Mouse (Mus musculus) left cerebral cortex, postnatal 4 days (tissue): ENCODE results near the gene Slc25a5. TPM values are rescaled to one million over a fixed set of nuclear protein-coding genes. Genes with fewer than 3 reads are reported as not detected.
A peak's percentile ranks its signal among the peaks of the same experiment; 100 is the strongest.
"Not testable (repeated sequence)": the region's sequence is repeated elsewhere in the genome, so short reads cannot be mapped to it uniquely, and the experiment has no call there.

Source experiments
- DNase-seq: peaks from one replicate; pipeline ENCODE4 v3.0.0-alpha.2; 2022
- intact Hi-C: fragments of 180-260 bp; cut with DNase I; formaldehyde crosslinking; loops from one replicate; pipeline ENCODE4 v1.15.1; 2025
- total RNA-seq, 2 experiments: library from RNA; stranded (reverse); gene quantifications; 2 replicates each; pipeline ENCODE4 v1.2.3; 2021

The Slc25a5 gene
- total RNA-seq, result 100 to 1,000 TPM; 265 to 267 TPM

- intact Hi-C loops, result no loop called here
- peak; percentile 89 for DNase-seq
These were observed at the start of gene Slc25a5 for GRCm38 (mm10) chrX:36795424-36796162. Gene Slc25a5, plus strand, starts transcription at chrX:36795651.

- DNase-seq, result no peak
- intact Hi-C loops, result no loop called here
These were observed 48.7 kb upstream of the Slc25a5 start for GRCm38 (mm10) chrX:36746789-36747188.

GRCm38 (mm10) chrX:36748573-36748972 lies 46.9 kb upstream of the Slc25a5 start:
- DNase-seq, result peak; percentile 22
- intact Hi-C loops, result no loop called here

- intact Hi-C loops, result no loop called here
- DNase-seq, result no peak
These were observed 46.1 kb upstream of the Slc25a5 start for GRCm38 (mm10) chrX:36749281-36749785.

GRCm38 (mm10) chrX:36750591-36750990 lies 44.9 kb upstream of the Slc25a5 start:
- DNase-seq, result no peak
- intact Hi-C loops, result no loop called here

GRCm38 (mm10) chrX:36752586-36752985 lies 42.9 kb upstream of the Slc25a5 start:
- intact Hi-C loops, result no loop called here
- DNase-seq, result no peak

- intact Hi-C loops, result no loop called here
- no peak for DNase-seq
These were observed 37.5 kb upstream of the Slc25a5 start for GRCm38 (mm10) chrX:36757796-36758472.

GRCm38 (mm10) chrX:36758566-36758965 lies 36.9 kb upstream of the Slc25a5 start:
- intact Hi-C loops, result no loop called here
- no peak for DNase-seq

- intact Hi-C loops, result no loop called here
- DNase-seq, result peak; percentile 24
These were observed 34.4 kb upstream of the Slc25a5 start for GRCm38 (mm10) chrX:36760946-36761635.

- no peak for DNase-seq
- intact Hi-C loops, result no loop called here
These were observed 33.2 kb upstream of the Slc25a5 start for GRCm38 (mm10) chrX:36762289-36762688.

- intact Hi-C loops, result no loop called here
- DNase-seq, result no peak
These were observed 32.6 kb upstream of the Slc25a5 start for GRCm38 (mm10) chrX:36762894-36763293.

- no peak for DNase-seq
- intact Hi-C loops, result no loop called here
These were observed 32.0 kb upstream of the Slc25a5 start for GRCm38 (mm10) chrX:36763298-36763933.

- intact Hi-C loops, result no loop called here
- no peak for DNase-seq
These were observed 31.5 kb upstream of the Slc25a5 start for GRCm38 (mm10) chrX:36763934-36764317.

GRCm38 (mm10) chrX:36767386-36767785 lies 28.1 kb upstream of the Slc25a5 start:
- intact Hi-C loops, result no loop called here
- no peak for DNase-seq

- intact Hi-C loops, result no loop called here
- DNase-seq, result no peak
These were observed 22.9 kb upstream of the Slc25a5 start for GRCm38 (mm10) chrX:36772591-36772990.

- intact Hi-C loops, result no loop called here
- no peak for DNase-seq
These were observed 19.9 kb upstream of the Slc25a5 start for GRCm38 (mm10) chrX:36775520-36775919.

- DNase-seq, result no peak
These were observed 17.8 kb upstream of the Slc25a5 start for GRCm38 (mm10) chrX:36777694-36778093.

GRCm38 (mm10) chrX:36789360-36789759 lies 6.1 kb upstream of the Slc25a5 start:
- DNase-seq, result no peak
- intact Hi-C loops, result no loop called here

More at GRCm38 (mm10) chrX:36777694-36778093, 17.8 kb upstream of the Slc25a5 start:
- intact Hi-C loops, result no loop called here

- no peak for DNase-seq
- intact Hi-C loops, result no loop called here
These were observed 880 bp upstream of the Slc25a5 start for GRCm38 (mm10) chrX:36794571-36794970.

GRCm38 (mm10) chrX:36796163-36796581 lies 721 bp downstream of the Slc25a5 start:
- DNase-seq, result peak; percentile 81
- intact Hi-C loops, result no loop called here

- DNase-seq, intact Hi-C loops: not testable (repeated sequence)
These were observed 1.3 kb downstream of the Slc25a5 start for GRCm38 (mm10) chrX:36796734-36797133.
